Mouse (Mus musculus) myocyte (in vitro differentiated cells): ENCODE results near the gene Cd200.

Source experiments
- CEBPB ChIP-seq: IDR thresholded peaks from 2 replicates; pipeline ENCODE4 v1.6.1; 2011; ENCODE audit warnings: mild to moderate bottlenecking, moderate library complexity; ENCODE audit not compliant: poor library complexity, insufficient read depth, severe bottlenecking
- TCF3 ChIP-seq: IDR thresholded peaks from one replicate; pipeline ENCODE4 v1.6.1; 2011; ENCODE audit warnings: low read depth, control low read depth; ENCODE audit not compliant: insufficient read length

GRCm38 (mm10) chr16:45435591-45435990, 26.7 kb upstream of the Cd200 start:
- TF ChIP-seq TCF3 (no peak), CEBPB (no peak)
